Mouse (Mus musculus) ovary, postnatal 10 days (tissue): ENCODE measurements at regions not wholly inside any gene's neighbourhood (a gene's known extent, or its start where the extent isn't known, plus 50 kb on each side); places are given as distances from the start of the nearest gene placed in this dataset.

Experiments used
- DNase-seq: peaks from one replicate; pipeline ENCODE4 v3.0.0; 2022; ENCODE audit warnings: low spot score

DNA sequence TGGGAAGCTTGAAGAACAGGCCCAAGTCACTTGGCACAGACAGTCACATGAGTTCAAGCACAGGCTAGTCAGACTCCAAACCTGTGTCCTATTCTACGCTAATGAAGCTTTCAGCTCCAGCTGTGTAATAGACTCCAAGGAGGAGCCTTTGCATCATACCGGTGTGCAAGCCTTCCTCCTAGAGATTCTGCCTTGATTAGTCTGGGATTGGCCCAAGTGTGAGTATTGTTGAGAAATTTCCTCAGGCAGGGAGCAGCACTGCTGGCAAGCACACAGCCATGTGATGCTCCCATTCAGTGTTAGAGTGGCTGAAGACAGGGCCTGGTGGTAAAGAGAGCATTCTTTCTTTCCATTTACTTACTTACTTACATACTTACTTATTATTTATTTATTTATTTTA lies 171.5 kb upstream of the Lrig3 start:
- DNase-seq: no peak

DNA sequence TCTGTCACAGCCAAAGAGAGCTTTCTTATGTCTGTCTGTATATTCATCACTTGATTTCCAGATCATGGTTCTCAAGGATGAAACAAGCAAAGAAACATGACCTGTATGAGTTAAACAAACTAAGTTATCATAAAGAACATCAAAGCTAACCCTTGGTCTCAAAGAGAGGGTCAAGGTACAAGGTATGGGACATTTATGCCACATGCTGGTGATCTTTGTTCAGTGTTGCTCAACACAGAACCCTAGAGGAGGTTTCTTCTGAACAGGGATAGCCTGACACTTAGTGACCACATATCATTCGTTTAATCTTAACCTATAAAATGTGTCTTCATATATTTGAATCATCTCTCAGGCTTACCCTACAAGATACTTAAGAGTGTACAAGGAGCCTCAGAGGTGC lies 170.6 kb upstream of the Lrig3 start:
- DNase-seq: no peak

DNA sequence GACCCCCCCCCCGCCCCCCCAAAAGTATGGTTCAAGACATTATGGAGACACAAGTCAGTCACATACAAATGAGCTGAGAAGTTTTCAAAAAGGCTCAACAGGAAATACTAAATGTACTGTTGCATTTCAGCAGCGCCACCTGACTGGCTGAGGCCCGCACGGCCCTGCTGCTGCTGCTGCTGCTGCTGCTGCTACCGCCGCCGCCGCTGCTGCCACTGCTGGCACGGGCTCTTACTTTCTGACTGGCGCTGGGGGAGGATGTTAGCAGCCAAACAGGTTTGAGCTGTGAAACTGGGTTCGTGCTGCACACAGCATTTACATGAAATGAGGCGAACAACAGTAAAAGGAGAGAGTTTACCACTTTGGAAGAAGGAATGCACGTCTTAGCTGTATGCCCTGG lies 167.3 kb upstream of the Lrig3 start:
- DNase-seq: no peak

DNA sequence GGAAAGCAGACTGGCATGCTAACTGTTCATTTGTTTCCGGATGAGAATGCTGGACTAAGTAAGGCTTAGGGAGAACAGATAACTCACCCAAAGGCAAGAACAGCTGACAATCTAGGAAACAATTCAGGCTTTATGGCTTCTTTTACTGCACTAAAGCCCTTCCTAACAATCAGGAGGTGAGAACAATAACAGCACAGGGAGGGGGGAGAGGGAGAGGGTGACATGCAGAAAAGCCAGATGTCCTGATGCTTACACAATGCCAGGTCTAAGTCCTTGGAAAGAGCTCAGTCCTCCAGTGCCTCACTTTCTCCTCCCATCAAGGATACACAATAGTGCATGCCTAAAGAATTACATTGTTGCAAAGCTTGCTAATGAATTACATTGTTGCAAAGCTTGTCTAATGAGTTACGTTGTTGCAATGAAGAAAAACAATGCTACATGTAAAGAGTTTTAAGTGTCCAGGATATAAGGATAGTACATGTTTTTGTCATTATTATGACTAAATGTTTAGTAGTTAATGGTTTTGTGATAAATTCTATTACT lies 165.3 kb upstream of the Lrig3 start:
- no peak for DNase-seq

DNA sequence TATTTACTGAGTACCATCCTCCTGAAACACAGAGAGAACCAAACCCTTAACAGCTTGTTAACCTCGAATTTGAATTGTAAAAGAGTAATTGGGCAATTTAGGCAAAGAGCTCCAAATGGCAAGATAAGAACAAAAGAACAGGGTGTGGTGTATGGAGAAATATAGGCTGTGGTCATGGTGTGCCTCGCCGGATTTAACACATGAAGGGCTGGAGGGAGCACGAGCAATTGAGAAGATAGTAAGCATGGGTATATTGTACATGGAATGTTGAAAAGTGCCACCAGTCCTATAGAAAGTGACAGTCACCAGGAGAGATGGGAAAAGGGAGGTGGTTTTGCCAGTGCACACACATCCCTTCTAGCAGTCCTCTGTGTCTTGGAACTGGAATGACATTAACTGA lies 164.5 kb upstream of the Lrig3 start:
- no peak for DNase-seq

DNA sequence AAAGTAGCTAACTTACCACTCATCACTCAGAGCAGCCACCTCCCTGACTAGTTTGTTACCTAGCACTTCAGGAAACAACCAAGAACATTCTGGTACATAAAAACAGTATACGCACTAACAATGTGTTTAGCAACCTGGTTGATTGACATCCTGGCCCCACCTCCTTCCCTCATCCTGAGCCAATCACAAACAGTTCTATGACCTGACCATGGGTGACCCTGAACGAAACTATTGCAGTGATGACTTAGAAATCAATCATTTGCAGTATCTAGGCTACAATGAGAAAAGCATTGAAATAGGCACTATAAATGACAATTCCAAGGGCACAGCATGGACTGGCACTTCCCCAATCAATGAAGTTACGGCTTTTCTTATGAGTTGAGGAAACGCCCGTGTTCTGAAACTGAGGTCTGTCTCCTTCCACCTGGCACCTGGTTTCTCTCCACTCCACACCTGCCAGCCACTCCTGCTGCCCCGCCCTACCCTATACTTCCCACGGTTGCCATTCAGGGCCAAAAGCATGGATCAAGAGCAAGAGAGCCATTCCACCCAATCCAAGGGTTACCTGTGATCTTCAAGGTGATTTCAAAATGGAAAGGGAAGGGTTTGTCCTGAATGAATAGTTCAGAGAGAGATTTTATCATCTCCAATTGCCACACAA lies 162.9 kb upstream of the Lrig3 start:
- DNase-seq: no peak

DNA sequence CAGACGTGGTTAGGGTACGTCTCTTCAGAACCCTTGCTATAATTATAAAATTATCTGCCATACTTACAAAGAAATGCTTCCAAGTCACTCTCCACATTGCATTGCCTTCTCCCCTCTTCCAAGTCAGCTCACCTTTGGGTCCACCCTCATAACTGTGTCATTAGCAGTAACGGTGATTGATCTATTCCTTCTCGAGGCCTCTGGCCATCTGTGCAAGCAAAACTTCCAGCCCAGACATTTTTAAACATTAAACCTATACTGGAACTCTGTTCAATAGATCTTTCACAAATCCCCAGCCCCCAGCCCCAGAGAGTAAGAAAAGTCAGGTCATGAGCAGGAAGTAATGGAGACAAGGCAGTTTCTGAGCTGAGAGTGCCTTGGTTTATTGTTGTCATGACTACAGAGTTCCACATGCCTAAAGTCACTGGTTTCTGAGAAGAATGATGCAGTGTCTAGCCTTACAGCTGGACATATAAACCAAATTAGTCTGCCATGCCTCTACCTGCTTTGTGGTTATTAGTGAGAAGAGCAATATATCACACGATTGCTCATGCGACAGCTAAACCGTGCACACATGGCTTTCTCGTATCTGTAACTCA lies 156.1 kb upstream of the Lrig3 start:
- no peak for DNase-seq

DNA sequence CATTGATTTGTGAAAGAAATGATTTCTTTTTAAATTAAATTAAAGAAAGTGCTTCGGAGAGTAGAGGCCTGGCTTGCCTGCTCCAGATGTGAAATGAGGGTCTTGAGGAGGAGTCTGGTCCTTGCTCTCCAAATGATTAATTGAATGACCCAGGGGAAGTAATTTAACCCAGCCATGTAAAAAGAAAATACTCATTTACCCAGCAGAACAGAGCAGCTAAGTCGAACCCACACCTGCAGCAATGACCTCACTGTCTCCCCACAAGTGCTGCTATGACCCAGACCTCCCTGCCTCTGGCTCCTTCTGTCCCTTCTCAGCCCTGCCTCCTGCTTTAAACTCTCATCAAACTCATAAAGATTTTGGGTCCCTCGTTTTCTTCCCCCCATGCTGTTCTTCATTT lies 155.4 kb upstream of the Lrig3 start:
- no peak for DNase-seq

DNA sequence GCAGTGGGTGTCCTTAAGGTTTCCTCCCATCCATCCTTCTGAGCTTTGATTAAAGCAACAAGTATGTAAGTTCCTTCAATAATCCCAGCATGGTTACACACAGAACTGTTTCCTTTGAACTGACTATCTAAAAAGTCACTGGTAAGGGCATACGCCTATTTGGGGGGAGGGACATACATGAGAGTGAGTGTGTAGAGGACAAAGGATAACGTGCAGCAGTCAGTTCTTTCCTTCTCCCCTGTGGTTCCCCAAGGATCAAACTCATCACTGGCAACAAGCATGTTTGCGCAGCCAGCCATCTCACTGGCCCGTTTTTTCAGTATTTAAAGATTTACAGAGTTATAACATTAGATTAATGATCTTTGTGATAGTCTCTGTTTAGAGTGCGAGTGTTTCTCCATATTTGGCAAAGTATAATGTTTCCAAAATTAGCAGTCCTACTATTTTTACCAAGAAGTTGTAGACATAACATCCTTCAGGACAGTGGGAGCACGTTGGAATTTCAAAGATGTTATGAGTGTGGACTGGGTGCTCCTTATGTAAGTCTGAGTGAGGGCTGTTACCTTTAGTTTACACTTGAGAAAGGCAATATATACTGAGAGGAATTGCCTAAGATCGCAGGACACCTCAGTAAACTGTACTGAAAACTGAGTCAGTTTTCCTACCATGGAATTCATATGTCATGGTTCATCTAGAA lies 151.6 kb upstream of the Lrig3 start:
- no peak for DNase-seq

DNA sequence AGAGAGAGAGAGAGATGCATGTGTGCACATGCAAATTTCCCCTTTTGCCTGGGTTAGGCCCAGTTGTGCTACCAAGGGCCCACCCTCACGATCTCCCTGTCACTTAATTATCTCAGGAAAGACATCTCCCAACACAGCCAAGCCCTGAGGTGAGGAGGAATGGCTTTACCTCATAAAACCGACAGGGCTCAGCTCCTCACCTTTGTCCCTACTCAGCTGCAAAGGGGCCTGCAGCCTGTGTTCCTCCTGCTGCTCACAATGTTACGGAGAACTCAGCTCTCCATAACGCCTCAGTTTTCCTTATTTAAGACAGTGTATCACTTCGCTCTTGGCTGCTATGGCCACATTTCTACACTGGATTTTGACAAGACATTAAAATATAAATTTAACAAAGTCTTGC lies 133.8 kb upstream of the Lrig3 start:
- DNase-seq: no peak

DNA sequence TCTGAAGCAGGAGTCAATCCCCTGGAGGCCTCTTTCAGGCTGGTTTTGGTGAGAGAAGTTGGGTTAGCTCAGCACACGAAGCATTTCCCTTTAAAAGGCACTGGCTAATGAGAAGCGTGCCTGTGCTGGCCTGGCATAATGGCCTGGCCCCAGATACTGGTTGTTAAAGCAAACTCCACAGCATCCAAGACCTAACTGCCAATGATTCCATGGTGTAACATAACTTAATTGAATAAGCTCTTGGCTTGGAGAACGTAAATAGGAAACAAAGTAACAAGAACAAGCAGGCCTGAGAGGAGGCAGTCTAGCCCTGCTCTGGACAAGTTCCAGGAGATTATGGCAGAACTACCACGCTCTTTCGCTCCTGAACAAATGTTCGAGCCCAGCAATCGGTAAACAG lies 133.2 kb upstream of the Lrig3 start:
- no peak for DNase-seq

DNA sequence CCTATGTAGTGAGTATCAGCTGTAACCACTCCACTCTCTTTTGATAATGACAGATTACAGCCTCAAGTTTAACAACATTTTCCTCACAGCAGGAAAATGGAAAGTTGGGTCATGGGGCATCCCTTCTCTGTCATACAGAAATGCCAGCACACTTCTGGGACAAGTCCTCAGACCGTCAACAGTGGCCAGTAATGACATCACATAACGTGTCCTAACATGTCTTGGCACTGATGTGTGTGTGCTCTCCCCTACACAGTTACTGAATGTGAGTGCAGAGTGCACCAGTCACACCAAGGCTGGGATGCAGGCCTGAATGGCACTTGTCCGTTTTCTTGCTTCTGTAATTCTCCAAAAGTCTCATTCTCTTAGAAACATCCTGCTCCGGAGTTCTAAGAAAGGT lies 132.0 kb upstream of the Lrig3 start:
- no peak for DNase-seq

DNA sequence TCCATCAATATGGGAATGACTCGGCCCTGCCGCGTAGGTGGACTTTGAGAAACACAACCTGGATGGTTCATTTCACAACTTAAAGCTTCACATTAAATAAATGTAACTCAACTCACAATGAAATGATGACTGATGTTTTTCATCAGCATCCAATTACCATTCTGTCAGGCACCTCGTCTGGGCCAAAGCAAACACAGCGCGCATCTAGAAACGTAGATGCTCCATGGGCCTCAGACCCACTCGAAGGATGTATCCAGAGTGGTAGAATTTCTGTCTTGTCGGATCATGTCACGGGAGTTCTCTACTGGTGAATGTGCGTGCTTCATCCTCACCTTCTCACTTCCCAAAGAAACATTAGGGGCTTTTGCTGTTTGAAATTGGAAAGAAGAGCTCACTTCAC lies 127.0 kb upstream of the Lrig3 start:
- DNase-seq: no peak

DNA sequence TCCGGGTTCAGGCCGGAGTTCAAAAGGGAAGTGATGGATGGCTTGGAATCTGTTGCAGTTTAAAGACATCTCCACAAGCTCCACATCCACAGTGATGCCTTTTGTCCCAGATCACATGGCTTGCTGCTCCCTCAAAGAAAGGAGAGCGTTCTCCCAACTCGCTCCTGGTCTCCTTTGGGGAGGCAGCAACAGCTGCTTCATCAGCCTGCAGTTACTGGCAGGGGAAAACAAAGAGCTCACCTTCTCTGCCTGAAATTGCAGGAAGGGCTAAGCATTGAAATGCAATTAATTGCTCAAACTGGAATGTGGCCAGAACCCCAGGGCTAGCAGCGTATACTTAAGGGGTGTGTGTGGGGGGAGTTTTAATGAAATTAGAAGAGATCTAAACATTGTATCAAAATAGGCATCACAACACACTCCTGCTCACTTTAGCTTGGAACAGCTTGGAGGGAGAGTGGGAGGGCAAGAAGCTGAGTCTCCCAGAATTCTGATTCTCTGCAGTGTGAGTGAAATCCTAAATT lies 126.3 kb upstream of the Lrig3 start:
- no peak for DNase-seq

DNA sequence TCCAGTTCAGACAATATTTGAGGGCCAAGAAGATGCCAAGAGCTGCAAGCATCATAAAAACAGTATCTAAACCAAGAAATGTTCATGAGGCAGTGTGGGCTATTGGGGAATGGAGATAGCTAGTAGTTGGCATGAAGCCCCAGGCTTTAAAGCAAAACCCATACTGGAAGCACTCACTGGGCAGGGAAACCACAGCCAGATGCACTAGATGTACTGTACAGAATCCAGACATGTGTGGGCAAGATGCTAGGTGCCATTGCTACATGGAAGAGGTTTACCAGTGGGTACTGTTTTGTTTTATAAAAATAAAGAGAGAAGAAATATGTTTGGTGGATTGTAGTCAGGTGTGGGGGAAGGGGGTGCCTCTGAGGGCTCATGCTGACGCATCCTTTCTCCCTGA lies 125.6 kb upstream of the Lrig3 start:
- no peak for DNase-seq

DNA sequence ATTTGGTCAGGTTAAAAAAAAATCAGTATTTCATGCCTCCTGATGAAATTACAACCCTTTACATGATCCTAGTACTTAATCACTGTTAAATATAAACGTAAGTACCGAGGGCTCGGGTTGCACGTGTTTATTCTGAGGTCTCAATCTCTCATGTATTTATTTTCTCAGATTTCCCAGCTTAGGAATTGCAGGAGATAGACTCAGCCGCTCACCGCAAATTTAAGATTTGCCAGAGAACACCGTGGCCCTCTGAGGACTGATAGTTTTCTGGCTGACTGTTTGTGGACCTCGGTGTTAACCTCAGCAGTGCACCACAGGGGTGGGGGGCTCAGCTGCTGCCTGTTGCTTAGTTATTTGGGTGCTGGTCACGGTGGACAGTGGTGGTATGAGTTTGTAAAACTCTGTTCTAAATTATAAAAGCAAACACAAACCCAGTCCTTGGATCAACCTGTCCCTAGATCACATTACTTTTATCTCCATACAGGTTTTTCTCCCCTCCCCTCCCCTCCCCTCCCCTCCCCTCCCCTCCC lies 121.6 kb upstream of the Lrig3 start:
- DNase-seq: no peak

DNA sequence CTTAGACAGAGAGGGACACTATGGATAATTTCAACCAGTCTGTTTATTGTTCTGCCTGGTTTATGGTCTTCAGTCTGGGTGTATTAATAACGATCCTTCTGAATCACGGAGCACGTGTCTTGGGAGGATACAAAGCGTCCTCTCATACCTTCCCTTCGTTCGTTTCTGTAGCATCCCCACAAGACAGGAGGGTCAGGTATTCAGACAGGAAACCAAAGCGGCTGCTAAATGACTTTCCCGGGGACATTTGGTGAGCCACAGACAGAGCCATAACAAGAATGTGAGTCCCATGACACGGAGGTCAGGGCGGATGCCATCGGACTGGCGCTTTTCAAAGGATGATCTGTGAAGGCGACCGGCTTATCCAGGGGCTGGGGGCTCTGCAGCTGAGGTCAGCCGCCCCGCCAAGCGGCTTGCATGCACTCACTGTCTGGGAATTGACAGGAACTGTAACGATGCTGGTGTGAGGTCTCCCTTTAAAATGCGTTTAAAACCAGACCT lies 120.9 kb upstream of the Lrig3 start:
- no peak for DNase-seq

DNA sequence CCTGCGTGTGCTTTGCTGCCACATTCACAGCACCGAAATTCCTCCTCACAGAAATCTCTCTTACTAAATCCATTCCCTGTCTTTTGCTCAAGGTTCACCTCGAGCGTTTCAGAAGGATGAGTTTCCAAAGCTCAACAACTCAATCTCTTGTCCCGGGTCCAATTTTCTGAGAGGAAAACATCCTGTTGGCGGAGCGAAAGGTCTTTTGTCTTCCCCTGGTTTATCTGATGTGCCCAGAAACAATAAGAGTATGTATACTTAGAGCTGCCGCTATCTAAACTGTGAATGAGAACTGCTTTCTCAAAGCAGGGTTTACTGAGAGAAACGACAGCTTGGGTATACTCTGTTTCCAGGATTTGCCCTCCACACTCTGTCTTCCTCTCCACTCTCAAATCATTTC lies 115.6 kb upstream of the Lrig3 start:
- no peak for DNase-seq

DNA sequence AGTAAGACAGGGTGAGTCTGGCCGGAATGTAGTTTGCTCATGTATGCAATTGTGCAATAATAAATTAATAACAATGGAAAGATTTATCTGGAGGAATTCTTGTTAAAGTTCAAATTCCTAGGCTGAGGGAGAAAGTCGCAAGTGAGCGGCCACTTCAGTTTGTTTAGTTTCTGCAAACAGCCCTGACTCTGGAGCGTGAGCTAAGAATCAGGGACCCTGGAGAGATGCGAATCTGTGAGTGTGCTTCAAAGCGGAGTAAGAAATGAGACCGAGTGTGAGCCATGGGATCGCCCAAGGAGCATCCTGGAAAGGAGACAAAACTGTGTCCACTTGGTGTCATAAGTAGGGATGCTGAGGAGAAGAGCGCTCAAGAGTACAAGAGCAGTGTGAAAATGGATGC lies 104.2 kb upstream of the Lrig3 start:
- DNase-seq: no peak

DNA sequence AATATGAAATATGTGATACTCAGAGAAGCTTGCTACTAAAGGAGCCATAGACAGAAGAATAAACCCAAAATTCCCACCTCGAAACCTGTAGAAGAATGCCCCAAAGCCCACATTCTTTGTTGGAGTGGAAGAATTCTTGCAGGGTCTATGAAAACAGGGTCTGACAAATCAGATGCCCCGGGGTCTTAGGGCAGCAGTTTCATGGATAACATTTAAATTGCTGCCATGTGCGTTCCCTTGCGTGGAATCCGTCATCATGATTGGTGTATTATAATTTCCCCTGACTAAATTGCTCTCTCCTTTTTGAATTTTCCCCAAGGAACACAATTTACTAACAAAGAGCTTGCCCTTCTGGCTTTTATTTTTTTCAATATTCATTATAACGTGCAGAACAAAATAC lies 99.6 kb upstream of the Lrig3 start:
- no peak for DNase-seq

DNA sequence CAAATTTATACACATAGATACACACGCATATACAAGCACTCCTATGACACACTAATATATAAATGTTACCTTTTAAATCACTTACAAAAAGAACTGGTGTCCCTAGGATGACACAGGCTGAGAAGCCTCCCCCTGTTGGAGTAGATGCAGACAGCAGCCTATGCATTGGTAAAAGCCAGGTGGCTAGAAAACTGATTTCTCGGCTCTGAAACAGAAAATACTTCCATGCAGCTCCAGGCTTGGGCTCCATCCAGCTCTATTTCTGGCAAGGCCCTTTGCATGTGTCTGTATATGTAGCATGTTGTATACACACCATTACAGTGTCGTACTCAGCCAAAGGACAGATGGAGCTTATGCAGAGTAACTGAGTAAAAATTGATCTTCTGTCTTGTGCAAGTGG lies 81.4 kb upstream of the Lrig3 start:
- no peak for DNase-seq

DNA sequence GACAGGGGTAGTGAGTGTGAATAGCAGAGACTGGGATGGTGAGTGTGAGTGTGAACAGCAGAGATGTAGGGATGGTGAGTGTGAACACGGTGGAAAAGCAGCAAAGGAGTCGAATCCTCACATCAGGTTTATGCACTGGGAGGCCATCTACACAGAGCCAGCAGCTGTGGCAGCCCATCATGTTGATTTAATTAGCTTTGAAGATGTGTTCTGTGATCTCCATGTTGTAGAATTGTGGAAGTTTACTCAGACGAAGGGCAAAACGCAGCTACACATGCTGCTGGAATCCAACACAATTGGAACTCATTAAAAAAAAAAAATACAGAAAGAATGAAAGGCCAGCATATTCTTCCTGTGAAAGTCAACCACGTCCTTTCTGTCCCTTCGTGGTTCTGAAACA lies 80.2 kb upstream of the Lrig3 start:
- DNase-seq: no peak

DNA sequence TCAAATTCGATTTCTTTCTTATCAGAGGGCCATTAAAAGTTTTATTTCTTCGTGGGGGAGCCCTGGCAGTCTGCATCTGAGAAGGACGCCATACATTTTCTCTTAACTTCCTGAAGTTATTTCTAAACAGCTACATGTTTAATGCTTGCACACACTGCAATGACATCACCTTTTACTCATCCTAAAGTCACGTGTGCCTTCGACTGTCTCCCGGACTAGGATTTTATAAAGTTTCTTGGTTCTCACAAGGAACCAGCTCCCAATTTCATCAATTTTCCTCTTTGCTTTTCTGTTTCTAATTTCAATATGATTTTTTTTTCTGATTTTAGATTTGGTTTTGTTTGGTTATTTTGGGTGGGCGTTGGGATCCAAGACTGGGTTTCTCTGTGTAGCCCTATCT lies 73.8 kb upstream of the Lrig3 start:
- no peak for DNase-seq
